In the genomic region with DNA sequence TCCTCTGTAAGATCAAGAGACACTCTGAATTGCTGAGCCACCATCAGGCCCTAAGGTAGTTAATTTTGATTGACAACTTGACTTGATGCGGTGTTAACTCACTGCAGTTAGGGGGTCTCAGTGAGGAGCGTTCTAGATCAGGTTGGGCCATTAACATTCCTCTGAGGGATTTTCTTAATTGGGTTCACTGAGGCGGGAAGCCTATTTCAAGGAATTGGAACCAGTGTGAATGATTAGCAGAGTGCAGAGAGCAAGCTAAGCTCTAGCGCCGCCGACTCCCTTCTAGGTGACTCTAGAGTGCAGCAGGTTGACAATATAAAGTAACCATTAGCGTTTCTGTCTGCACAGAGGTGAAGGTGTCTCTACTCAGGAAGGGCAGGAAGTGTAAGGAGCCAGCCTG, we compare ENCODE assay signal across 31 mouse cellular contexts.
A peak's percentile ranks its signal among the peaks of the same experiment; 100 is the strongest.
DNase-seq lines count a peak whose midpoint lies in the region; ATAC-seq and TF ChIP-seq lines count a peak whose summit lies in the region.
"Had no signal": no experiment of that assay in that cellular context is flagged by ENCODE, and none has a peak within 500 bp of the region (broad histone marks: within the 10 kb centered on the region; RNA-seq: fewer than 3 reads in every experiment).

No protein-coding gene starts in this region.

- no peak overlapping the region for H3K4me2 ChIP-seq in heart, embryonic 11.5 days
- H3K4me2 ChIP-seq in kidney, embryonic 16.5 days (replicated peaks; ENCODE audit: low read depth, low read length) = no peak overlapping the region
- no peak overlapping the region for H3K4me2 ChIP-seq in intestine, embryonic 16.5 days (ENCODE audit: low read depth, low read length)
- H3K4me2 ChIP-seq: embryonic facial prominence, embryonic 12.5 days; forebrain, embryonic 15.5 days; heart, embryonic 13.5 days; hindbrain, embryonic 14.5 days; limb, embryonic 12.5 days; midbrain, embryonic 13.5 days; neural tube, embryonic 13.5 days had no signal

- intact Hi-C loops in left cerebral cortex, postnatal 14 days (cut with DNase I) = no loop called here

- TF ChIP-seq CTCF in layer of hippocampus, adult 2 months (conservative IDR thresholded peaks at IDR 0.05) = no peak

- H3K27me3 ChIP-seq in heart, embryonic 11.5 days (ENCODE audit: control insufficient read depth, insufficient read depth, low read length) = no peaks in the 10 kb centered on the region
- H3K27me3 ChIP-seq in kidney, embryonic 16.5 days (ENCODE audit: insufficient read depth, low read length) = no peaks in the 10 kb centered on the region
- H3K27me3 ChIP-seq in intestine, embryonic 16.5 days (replicated peaks; ENCODE audit: control insufficient read depth, insufficient read depth, low read length) = no peaks in the 10 kb centered on the region
- H3K27me3 ChIP-seq: CH12.LX; embryonic facial prominence, embryonic 12.5 days; forebrain, embryonic 15.5 days; midbrain, embryonic 13.5 days; neural tube, embryonic 13.5 days had no signal

- H3K9me3 ChIP-seq in heart, embryonic 11.5 days (replicated peaks; ENCODE audit: control insufficient read depth, low read length) = no peaks in the 10 kb centered on the region
- no peaks in the 10 kb centered on the region for H3K9me3 ChIP-seq in kidney, embryonic 16.5 days (ENCODE audit: low read length)
- H3K9me3 ChIP-seq in intestine, embryonic 16.5 days (ENCODE audit: control insufficient read depth, low read length) = no peaks in the 10 kb centered on the region
- H3K9me3 ChIP-seq: embryonic facial prominence, embryonic 12.5 days; forebrain, embryonic 10.5 days; forebrain, embryonic 15.5 days; heart, embryonic 13.5 days; limb, embryonic 12.5 days; megakaryocyte, embryonic 14.5 days; midbrain, embryonic 13.5 days; neural tube, embryonic 13.5 days had no signal

- ATAC-seq in heart, embryonic 11.5 days (replicated peaks; ENCODE audit: insufficient number of reproducible peaks, low FRiP score, low TSS enrichment) = no peak
- peak; percentile 76 for ATAC-seq in kidney, embryonic 16.5 days (ENCODE audit: low FRiP score, low TSS enrichment)
- no peak for ATAC-seq in megakaryocyte-erythroid progenitor cell, adult 5-6 weeks (replicated peaks; ENCODE audit: low FRiP score, low TSS enrichment, poor library complexity, severe bottlenecking)
- no peak for ATAC-seq in intestine, embryonic 16.5 days
- ATAC-seq: forebrain, embryonic 15.5 days; inflammation-experienced regulatory T-cells, adult 6 months; midbrain, embryonic 13.5 days had no signal

- no peak overlapping the region for H3K9ac ChIP-seq in heart, embryonic 11.5 days (ENCODE audit: low read depth, low read length)
- no peak overlapping the region for H3K9ac ChIP-seq in kidney, embryonic 16.5 days (replicated peaks; ENCODE audit: low read length)
- no peak overlapping the region for H3K9ac ChIP-seq in intestine, embryonic 16.5 days (ENCODE audit: low read depth, low read length)
- H3K9ac ChIP-seq: embryonic facial prominence, embryonic 12.5 days; forebrain, embryonic 15.5 days; heart, embryonic 13.5 days; hindbrain, embryonic 14.5 days; limb, embryonic 12.5 days; midbrain, embryonic 13.5 days; neural tube, embryonic 13.5 days had no signal

- no peaks in the 10 kb centered on the region for H3K36me3 ChIP-seq in heart, embryonic 11.5 days (ENCODE audit: control insufficient read depth, insufficient read depth, low read length)
- no peaks in the 10 kb centered on the region for H3K36me3 ChIP-seq in kidney, embryonic 16.5 days (ENCODE audit: insufficient read depth, low read length)
- H3K36me3 ChIP-seq in intestine, embryonic 16.5 days (ENCODE audit: control insufficient read depth, insufficient read depth, low read length) = no peaks in the 10 kb centered on the region
- H3K36me3 ChIP-seq: embryonic facial prominence, embryonic 12.5 days; forebrain, embryonic 10.5 days; forebrain, embryonic 15.5 days; heart, embryonic 13.5 days; limb, embryonic 12.5 days; midbrain, embryonic 13.5 days; neural tube, embryonic 13.5 days had no signal

- 55% methylated on average over 7 of the region's 7 CpGs for WGBS in heart, embryonic 11.5 days (ENCODE audit: insufficient replicate concordance)
- WGBS in kidney, embryonic 16.5 days = 33% methylated on average over 7 of the region's 7 CpGs
- 52% methylated on average over 7 of the region's 7 CpGs for WGBS in intestine, embryonic 16.5 days

- peak; percentile 52 for DNase-seq in heart, adult 11 months
- peak; percentile 57 to 62 for DNase-seq in kidney, postnatal 36 days
- no peak for DNase-seq in layer of hippocampus, adult 2 months (ENCODE audit: low spot score in 2 of 2)
- no peak for DNase-seq in left cerebral cortex, postnatal 14 days (ENCODE audit: low spot score in 2 of 2)
- DNase-seq: adrenal gland, adult 8-10 months; cerebellum, adult 9-10 months; embryo, embryonic 11 days; gastrocnemius, postnatal 25 days; heart, adult 2 months; heart, postnatal 10 days; lung, postnatal 36 days; right cerebral cortex, adult 18-20 months; right cerebral cortex, postnatal 4 days; thymus, adult 18-20 months; thymus, postnatal 36 days had no signal

- H3K4me3 ChIP-seq in heart, embryonic 11.5 days (ENCODE audit: low read depth, low read length) = no peak overlapping the region
- H3K4me3 ChIP-seq in kidney, embryonic 16.5 days (ENCODE audit: low read length) = no peak overlapping the region
- H3K4me3 ChIP-seq in layer of hippocampus, adult 2 months = no peak overlapping the region
- H3K4me3 ChIP-seq in intestine, embryonic 16.5 days (ENCODE audit: low read length) = no peak overlapping the region
- H3K4me3 ChIP-seq: embryonic facial prominence, embryonic 12.5 days; forebrain, embryonic 10.5 days; forebrain, embryonic 15.5 days; heart, adult 2 months; heart, embryonic 13.5 days; limb, embryonic 12.5 days; megakaryocyte, embryonic 14.5 days; midbrain, embryonic 13.5 days; neural tube, embryonic 13.5 days had no signal

- no peaks in the 10 kb centered on the region for H3K4me1 ChIP-seq in heart, embryonic 11.5 days (ENCODE audit: control insufficient read depth, insufficient read depth, low read length)
- H3K4me1 ChIP-seq in kidney, embryonic 16.5 days (ENCODE audit: insufficient read depth, low read length) = 0 out of 2 replicates have a peak, but pooled peaks cover 3% of the 10 kb centered on the region
- H3K4me1 ChIP-seq in intestine, embryonic 16.5 days (ENCODE audit: control insufficient read depth, insufficient read depth, low read length) = peaks cover 6% of the 10 kb centered on the region; the same call in 1 of the 2 replicates
- H3K4me1 ChIP-seq: embryonic facial prominence, embryonic 12.5 days; forebrain, embryonic 10.5 days; forebrain, embryonic 15.5 days; limb, embryonic 12.5 days; midbrain, embryonic 13.5 days; neural tube, embryonic 13.5 days had no signal

- H3K27ac ChIP-seq in heart, embryonic 11.5 days (ENCODE audit: low read depth, low read length) = no peak overlapping the region
- no peak overlapping the region for H3K27ac ChIP-seq in kidney, embryonic 16.5 days (ENCODE audit: low read length)
- H3K27ac ChIP-seq in layer of hippocampus, adult 2 months = no peak overlapping the region
- H3K27ac ChIP-seq in intestine, embryonic 16.5 days (ENCODE audit: low read length) = no peak overlapping the region
- H3K27ac ChIP-seq: embryonic facial prominence, embryonic 12.5 days; forebrain, embryonic 10.5 days; forebrain, embryonic 15.5 days; heart, adult 2 months; heart, embryonic 13.5 days; hindbrain, embryonic 14.5 days; limb, embryonic 12.5 days; midbrain, embryonic 13.5 days; neural tube, embryonic 13.5 days; stomach, postnatal 0 days had no signal

Comparison
In these comparisons a context has a peak if more than half of its experiments do, and no peak if none do; other contexts are left out.
1. DNase-seq: peak in heart, adult 11 months (single experiment) and kidney, postnatal 36 days (2 of 2); none in layer of hippocampus, adult 2 months (0 of 2) and left cerebral cortex, postnatal 14 days (0 of 2).